Mouse (Mus musculus) gastrocnemius, postnatal 4 days (tissue): ENCODE results near the gene Mxd4. TPM values are rescaled to one million over a fixed set of nuclear protein-coding genes. Genes with fewer than 3 reads are reported as not detected.
A peak's percentile ranks its signal among the peaks of the same experiment; 100 is the strongest.

Source experiments
- DNase-seq, 2 experiments: peaks; one replicate each; pipeline ENCODE4 v3.0.0; 2021 to 2022; ENCODE audit warnings: low spot score in 2 of 2, mixed read lengths in 2 of 2
- total RNA-seq, 2 experiments: library from RNA; stranded (reverse); gene quantifications; 2 replicates each; pipeline ENCODE4 v1.2.3; 2021

Gene Mxd4
- total RNA-seq, 2 experiments from 2014 or later, result 79.5 to 81.3 TPM

GRCm38 (mm10) chr5:34174021-34174420 lies 13.5 kb downstream of the Mxd4 start:
- DNase-seq, result no peak

- no peak for DNase-seq
Observed at GRCm38 (mm10) chr5:34170726-34171125, 16.8 kb downstream of the Mxd4 start.

DNA sequence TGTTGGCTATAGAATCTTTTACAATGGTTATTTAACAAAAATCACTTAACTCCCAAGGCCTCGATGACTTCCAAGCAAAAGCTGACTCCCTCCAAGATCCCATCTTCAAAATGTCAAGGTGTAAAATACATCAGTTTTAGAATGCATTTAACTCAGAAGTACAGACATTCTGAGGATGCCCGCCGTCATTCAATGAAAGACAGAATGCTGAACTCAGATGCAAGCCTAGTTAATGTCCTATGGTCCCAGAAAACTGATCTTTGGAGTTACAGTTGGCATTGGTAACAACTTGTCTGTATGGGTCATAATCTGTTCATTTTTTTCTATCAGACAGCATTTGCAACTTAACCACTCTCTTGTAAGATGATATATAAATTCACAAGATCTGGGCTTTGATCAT lies 17.6 kb downstream of the Mxd4 start:
- no peak for DNase-seq

DNA sequence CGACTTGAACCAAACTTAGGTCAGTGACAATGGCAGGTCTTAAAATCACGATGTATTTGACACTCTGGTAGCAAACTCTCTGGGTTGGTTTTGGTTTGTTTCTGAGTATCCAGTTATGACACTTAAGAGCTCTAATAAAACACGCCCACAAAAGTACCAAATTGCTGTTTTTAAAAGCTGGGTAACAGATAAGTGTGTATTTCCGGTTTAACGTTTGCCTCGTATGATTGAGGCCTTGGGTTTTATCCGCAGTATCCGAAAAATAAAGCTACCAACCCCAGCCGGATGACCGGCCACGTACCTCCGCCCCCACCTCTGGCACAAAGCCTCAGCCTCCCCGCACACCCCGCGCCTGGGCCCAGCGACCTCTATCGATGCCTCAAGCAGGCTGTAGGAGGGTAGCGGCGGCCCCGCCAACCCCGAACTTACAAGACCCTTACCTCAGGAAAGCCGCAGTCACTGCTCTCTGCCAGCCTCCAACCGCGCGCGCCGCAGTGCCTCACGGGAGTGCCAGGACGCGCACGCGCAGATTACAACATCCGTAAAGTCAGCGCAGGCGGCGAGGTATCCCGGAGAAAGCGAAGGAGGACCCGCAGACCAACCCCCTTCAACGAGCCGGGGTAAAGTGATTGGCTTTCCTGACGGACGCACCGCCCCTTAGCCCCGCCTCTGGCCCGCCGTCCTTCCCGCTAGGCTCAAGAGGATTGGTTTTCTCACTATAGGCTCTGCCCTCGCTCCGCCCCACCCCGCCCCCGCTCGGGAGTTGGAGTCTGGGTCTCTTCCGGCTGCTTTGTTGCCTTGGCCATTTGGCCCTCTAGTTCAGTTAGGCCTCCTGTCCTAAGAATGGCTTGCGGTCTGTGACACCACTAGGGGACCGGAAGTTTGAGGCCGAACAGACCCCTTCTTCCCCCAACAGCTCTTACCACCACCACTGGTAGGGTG lies 18.3 kb downstream of the Mxd4 start, which contains the start of the genes Poln and Haus3:
Poln (minus strand) TSS at position 499 of the 942 bp plus-strand sequence.
Haus3 (minus strand) TSS at position 578 of the 942 bp plus-strand sequence.
- DNase-seq, result peak; percentile 91 to 97

- no peak for DNase-seq
Observed at GRCm38 (mm10) chr5:34167857-34168256, 19.7 kb downstream of the Mxd4 start.

GRCm38 (mm10) chr5:34165793-34166192 lies 21.7 kb downstream of the Mxd4 start:
- DNase-seq, result no peak

GRCm38 (mm10) chr5:34148476-34148875 lies 39.0 kb downstream of the Mxd4 start:
- DNase-seq, result no peak

DNA sequence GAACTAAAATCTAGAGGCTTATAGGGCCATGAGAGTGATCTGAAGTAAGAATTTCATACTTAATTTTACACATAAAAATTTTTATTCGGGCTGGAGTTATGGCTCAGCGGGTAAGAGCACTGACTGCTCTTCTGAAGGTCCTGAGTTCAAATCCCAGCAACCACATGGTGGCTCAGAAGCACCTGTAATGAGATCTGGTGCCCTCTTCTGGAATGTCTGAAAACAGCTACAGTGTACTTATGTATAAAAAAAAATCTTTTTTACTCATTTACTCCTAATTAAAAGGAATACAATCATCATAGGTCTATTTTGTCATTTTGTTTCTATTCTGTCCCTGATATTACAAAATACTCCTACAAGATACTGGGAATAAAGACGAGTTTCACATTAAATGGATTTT lies 40.0 kb downstream of the Mxd4 start:
- no peak for DNase-seq

GRCm38 (mm10) chr5:34139751-34140150 lies 47.8 kb downstream of the Mxd4 start:
- peak in 1 of 2 experiments; percentile 24 for DNase-seq

- DNase-seq, result no peak
Observed at GRCm38 (mm10) chr5:34132731-34133130, 54.8 kb downstream of the Mxd4 start.

DNA sequence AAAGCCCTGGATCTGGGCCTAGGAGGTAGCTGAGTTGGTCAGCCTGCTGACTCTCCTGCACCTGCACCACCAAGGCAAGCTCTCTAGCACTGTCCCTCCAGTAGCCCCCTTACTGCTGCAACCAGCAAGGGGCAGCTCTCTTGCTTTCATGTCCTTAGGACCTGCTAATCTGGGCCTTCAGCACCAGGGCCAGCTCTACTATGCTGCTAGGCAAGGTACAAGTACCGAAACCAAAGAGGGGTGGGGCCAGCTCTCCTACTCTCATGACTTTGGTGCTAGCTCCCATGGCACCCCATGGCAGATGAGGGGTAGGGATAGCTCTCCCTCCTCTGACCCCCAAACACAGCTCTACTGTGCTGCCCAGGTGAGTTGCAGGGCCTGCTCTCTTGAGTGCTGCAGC lies 63.4 kb downstream of the Mxd4 start:
- DNase-seq, result no peak

Other genes starting within 250 kb of the Mxd4 start
- gene Gm1673, start 204.3 kb downstream of the Mxd4 start, total RNA-seq, result 1 to 10 TPM; 5.0 to 6.9 TPM
- gene Nat8l, start 191.7 kb downstream of the Mxd4 start, total RNA-seq, result 1 to 10 TPM in 1 of 2 experiments, under 1 TPM in 1; 0.98 to 1.8 TPM
- gene Poln, start 18.3 kb downstream of the Mxd4 start, total RNA-seq, result 1 to 10 TPM; 2.1 TPM
- 1 to 10 TPM; 7.9 to 8.4 TPM for gene Haus3, start 18.2 kb downstream of the Mxd4 start, total RNA-seq
- 1 to 10 TPM; 2.8 to 2.9 TPM for gene Zfyve28, start 100.7 kb upstream of the Mxd4 start, total RNA-seq
- under 1 TPM; 0.16 to 0.17 TPM for gene Cfap99, start 100.9 kb upstream of the Mxd4 start, total RNA-seq
- gene Rnf4, start 148.6 kb upstream of the Mxd4 start, total RNA-seq, result 10 to 100 TPM; 63.2 to 66.1 TPM
- 10 to 100 TPM; 35.8 to 41.1 TPM for gene Fam193a, start 182.2 kb upstream of the Mxd4 start, total RNA-seq